Mouse (Mus musculus) limb, embryonic 11.5 days (tissue): ENCODE data around the gene Fgfr2. TPM values are rescaled to one million over a fixed set of nuclear protein-coding genes. Genes with fewer than 3 reads are reported as not detected.

Experiments
- ATAC-seq: fragments of 200-750 bp; cut with Nextera tagmentation; 2 replicates; pipeline ENCODE4 v1.8.0; 2017; ENCODE audit warnings: low read depth; ENCODE audit not compliant: insufficient number of reproducible peaks, low FRiP score, low TSS enrichment
- DNase-seq: peaks from one replicate; pipeline ENCODE4 v3.0.0-alpha.2; 2015; ENCODE audit warnings: low spot score
- H3K27ac ChIP-seq: fragments of 300-500 bp; sonication (generic); replicated peaks from 2 replicates; pipeline ENCODE4 v1.5.1; 2014; ENCODE audit warnings: low read depth, mild to moderate bottlenecking, low read length
- H3K27me3 ChIP-seq: fragments of 300-500 bp; sonication (generic); 2 replicates; pipeline ENCODE4 v1.6.1; 2014; ENCODE audit warnings: mild to moderate bottlenecking, low read length, mixed read lengths; ENCODE audit not compliant: control insufficient read depth, insufficient read depth
- H3K36me3 ChIP-seq: fragments of 300-500 bp; sonication (generic); 2 replicates; pipeline ENCODE4 v1.6.1; 2014; ENCODE audit warnings: mild to moderate bottlenecking, low read length, moderate library complexity, mixed read lengths; ENCODE audit not compliant: control insufficient read depth, insufficient read depth
- H3K4me1 ChIP-seq: fragments of 300-500 bp; sonication (generic); 2 replicates; pipeline ENCODE4 v1.6.1; 2014; ENCODE audit warnings: low read length, mixed read lengths; ENCODE audit not compliant: control insufficient read depth, insufficient read depth
- H3K4me2 ChIP-seq: fragments of 300-500 bp; sonication (generic); 2 replicates; pipeline ENCODE4 v1.6.1; 2014; ENCODE audit warnings: low read depth, mild to moderate bottlenecking, moderate library complexity; ENCODE audit not compliant: severe bottlenecking
- H3K4me3 ChIP-seq: fragments of 300-500 bp; sonication (generic); 2 replicates; pipeline ENCODE4 v1.5.1; 2014; ENCODE audit warnings: low read depth, low read length
- H3K9ac ChIP-seq: fragments of 300-500 bp; sonication (generic); 2 replicates; pipeline ENCODE4 v1.6.1; 2014; ENCODE audit warnings: mild to moderate bottlenecking, low read length
- H3K9me3 ChIP-seq: fragments of 300-500 bp; sonication (generic); 2 replicates; pipeline ENCODE4 v1.6.1; 2016; ENCODE audit warnings: low read length; ENCODE audit not compliant: control insufficient read depth
- WGBS: fragments of 180-500 bp; shearing (Covaris S2); extraction: QIAGEN DNeasy Blood & Tissue Kit; methylation state at CpG from one replicate; pipeline ENCODE4 v1.1.7; 2014; 5-methylcytosine and 5-hydroxymethylcytosine counted together
- polyA plus RNA-seq: library from polyadenylated mRNA; unstranded; fragments of >200 nt; fragmentation: Nextera tagmentation; extraction: Ambion mirVana; gene quantifications from 2 replicates; pipeline ENCODE4 v1.2.1, GENCODE M21; 2014

Fgfr2 gene
- polyA plus RNA-seq, 1 experiment from 2014 or later, result 60.1 TPM

DNA sequence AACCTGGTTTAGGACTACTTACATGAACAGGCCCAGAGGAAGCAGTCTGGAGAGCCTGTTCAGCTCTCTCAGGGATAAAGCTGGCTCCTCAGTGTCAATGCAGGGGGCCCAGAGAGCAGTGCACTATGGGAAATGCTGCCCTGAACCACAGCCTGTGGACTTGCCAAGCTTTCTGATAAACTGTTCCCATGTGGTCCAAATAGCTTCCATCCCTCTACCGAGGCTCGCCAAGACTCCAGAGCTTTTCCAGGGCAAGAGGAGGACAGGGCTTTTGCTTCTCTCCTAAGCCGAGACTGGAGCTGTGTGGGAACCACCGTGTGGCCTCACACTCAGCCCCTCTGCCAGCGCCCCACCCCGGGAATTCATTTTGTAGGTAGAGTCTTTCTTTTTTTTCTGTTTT, 2444.7 kb downstream of the Fgfr2 start:
- H3K9me3 ChIP-seq, result no peaks in the 10 kb centered on the region
- ATAC-seq (no peak), DNase-seq (no peak)
- H3K27me3 ChIP-seq, result no peaks in the 10 kb centered on the region
- 88% methylated on average over 6 of the region's 6 CpGs for WGBS
- H3K9ac ChIP-seq, result no peak overlapping the region
- H3K4me1 ChIP-seq, result 0 out of 2 replicates have a peak, but pooled peaks cover 5% of the 10 kb centered on the region
- no peak overlapping the region for H3K4me2 ChIP-seq
- no peak overlapping the region for H3K27ac ChIP-seq
- H3K4me3 ChIP-seq, result no peak overlapping the region
- H3K36me3 ChIP-seq, result peaks cover 4% of the 10 kb centered on the region; the same call in 1 of the 2 replicates

GRCm38 (mm10) chr7:130677541-130678274, 2445.4 kb downstream of the Fgfr2 start:
- ATAC-seq (no peak), DNase-seq (no peak)
- Histone ChIP-seq H3K4me1 (0 out of 2 replicates have a peak, but pooled peaks cover 5% of the 10 kb centered on the region), H3K4me2 (no peak overlapping the region; the same call in 1 of the 2 replicates), H3K9ac (0 out of 2 replicates have a peak overlapping the region, but pooled peaks have one; percentile 28), H3K27me3 (no peaks in the 10 kb centered on the region), H3K27ac (peak overlapping the region; percentile 48; the same call in 1 of the 2 replicates), H3K9me3 (no peaks in the 10 kb centered on the region), H3K4me3 (no peak overlapping the region), H3K36me3 (peaks cover 4% of the 10 kb centered on the region; the same call in 1 of the 2 replicates)
- WGBS, result 63% methylated on average over 12 of the region's 12 CpGs

DNA sequence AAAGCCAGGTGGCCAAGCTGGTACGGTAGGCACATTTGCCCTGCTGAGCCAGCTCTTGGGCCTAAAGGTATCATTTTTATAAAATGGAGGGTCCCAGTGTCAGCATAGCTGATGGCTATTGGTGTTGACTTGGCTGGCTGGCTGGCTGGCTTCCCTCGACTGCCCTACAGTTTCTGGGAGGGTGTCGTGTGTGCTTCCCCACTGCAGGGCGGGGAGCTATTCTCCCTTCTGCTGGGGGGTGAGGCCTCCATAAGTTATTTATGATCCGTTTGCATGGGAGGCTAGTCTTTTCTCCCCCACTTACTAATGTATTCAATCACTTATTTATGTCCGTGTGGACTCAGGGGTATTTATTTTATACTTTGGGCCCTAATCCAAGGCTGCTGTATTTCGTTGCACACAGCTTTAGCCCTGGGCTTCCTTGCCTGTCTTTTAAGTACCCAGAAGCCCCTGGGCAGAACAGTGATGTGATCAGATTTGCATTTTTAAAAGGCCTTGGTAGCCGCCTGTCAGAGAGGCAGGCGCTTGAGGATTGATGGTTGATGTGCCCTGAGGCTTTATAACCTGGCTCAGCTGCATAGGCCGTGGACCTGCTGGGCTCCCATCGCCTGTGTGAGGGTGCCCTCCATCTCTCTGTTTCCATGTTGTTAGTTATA, 2446.1 kb downstream of the Fgfr2 start:
- Histone ChIP-seq H3K36me3 (peaks cover 4% of the 10 kb centered on the region; the same call in 1 of the 2 replicates), H3K4me2 (no peak overlapping the region), H3K9me3 (no peaks in the 10 kb centered on the region), H3K9ac (0 out of 2 replicates have a peak overlapping the region, but pooled peaks have one; percentile 28), H3K4me1 (0 out of 2 replicates have a peak, but pooled peaks cover 5% of the 10 kb centered on the region), H3K27me3 (no peaks in the 10 kb centered on the region), H3K27ac (peak overlapping the region; percentile 48; the same call in 1 of the 2 replicates), H3K4me3 (no peak overlapping the region)
- 57% methylated on average over 11 of the region's 11 CpGs for WGBS
- DNase-seq (no peak), ATAC-seq (no peak)

DNA sequence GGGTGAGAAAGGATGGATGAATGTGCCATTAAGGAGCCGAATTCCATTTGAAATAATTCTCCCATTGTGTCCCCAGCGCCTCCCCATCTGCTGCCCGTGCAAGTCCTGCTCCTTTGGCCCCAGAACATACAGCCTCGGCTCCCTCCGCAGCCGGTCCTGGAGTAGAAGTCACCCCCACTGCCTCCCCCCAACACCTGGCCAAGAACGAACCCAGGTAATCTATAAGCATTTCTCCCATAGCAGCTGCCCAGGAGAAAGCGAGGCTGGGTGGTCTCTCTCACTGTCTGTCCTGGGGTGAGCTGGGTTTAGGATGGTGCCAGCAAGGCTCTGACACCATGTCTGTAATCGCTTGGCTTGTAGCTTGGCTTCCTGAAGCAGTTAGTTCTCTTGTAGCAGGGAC, 2448.6 kb downstream of the Fgfr2 start:
- H3K4me2 ChIP-seq, result no peak overlapping the region
- WGBS, result 89% methylated on average over 9 of the region's 9 CpGs
- peaks cover 4% of the 10 kb centered on the region; the same call in 1 of the 2 replicates for H3K36me3 ChIP-seq
- H3K4me3 ChIP-seq, result no peak overlapping the region
- H3K27ac ChIP-seq, result no peak overlapping the region; the same call in 1 of the 2 replicates
- no peaks in the 10 kb centered on the region for H3K9me3 ChIP-seq
- peaks cover 16% of the 10 kb centered on the region for H3K4me1 ChIP-seq
- DNase-seq (no peak), ATAC-seq (no peak)
- no peak overlapping the region for H3K9ac ChIP-seq
- H3K27me3 ChIP-seq, result no peaks in the 10 kb centered on the region

DNA sequence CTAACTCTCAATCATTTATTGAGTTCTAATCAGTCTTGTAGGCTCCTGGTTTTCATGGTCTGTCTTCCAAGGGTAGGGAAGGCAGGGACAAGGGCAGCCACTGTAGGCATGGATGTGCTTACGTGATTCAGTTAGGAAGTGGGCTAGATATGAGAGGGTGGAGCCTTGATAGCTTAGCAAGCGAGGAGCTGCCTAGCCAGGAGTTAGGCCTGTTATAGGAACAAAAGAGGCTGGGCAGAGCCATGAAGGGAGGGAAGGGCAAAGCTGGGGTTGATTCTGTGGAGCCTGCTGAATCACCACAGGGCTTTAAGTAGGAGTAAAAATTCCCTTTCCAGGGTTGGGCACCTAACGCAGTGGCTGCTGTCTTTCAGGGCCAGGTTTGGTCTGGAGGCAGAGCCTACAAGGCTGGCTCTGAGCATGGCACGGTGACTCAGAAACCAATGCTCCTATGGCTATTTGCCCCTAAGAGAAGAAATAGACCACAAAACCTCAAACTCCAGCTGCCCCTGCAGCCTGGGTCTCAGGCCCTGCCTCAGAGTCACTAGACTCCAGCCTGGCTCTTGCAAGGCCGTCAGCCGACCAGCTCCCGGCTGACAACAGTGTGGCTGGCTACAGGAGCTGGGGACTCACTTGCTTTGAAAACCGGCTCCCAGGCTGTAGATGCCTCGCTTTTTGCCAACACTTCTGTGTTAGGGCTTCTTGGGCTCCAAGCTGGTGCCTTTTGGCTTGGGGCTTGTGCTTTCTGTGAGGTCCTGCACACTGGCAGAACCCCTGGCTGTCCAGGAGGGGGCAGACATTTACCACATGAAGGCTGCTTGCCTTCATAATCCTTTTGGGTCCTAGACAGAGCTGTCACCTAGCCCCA, 2449.7 kb downstream of the Fgfr2 start:
- no peak; the same call in 1 of the 2 replicates for ATAC-seq
- H3K4me1 ChIP-seq, result peaks cover 21% of the 10 kb centered on the region
- WGBS, result 67% methylated on average over 9 of the region's 9 CpGs
- DNase-seq, result peak; percentile 66
- H3K9ac ChIP-seq, result no peak overlapping the region; the same call in 1 of the 2 replicates
- no peak overlapping the region for H3K4me2 ChIP-seq
- H3K9me3 ChIP-seq, result no peaks in the 10 kb centered on the region
- H3K27me3 ChIP-seq, result no peaks in the 10 kb centered on the region
- H3K36me3 ChIP-seq, result peaks cover 4% of the 10 kb centered on the region; the same call in 1 of the 2 replicates
- H3K27ac ChIP-seq, result no peak overlapping the region
- no peak overlapping the region for H3K4me3 ChIP-seq

DNA sequence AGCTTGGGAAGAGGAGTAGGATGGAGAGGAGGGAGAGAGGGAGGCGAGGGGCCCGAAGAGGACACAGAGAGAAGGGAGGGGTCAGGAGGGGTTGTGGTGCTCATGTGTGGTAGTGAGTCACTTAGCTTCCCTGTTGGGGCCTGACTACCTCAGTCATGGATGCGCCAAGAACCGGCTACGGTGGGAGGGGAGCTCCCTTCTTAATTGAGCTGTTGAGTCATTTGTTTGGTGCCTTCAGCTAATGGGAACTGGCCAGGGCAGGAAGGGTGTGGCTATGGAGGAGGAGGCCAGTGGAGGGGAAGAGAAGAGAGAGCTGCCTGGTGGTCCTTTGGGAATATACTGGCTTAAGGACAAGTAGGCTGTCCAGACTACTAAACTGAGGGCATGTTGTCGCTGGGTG, 2451.8 kb downstream of the Fgfr2 start:
- ATAC-seq, result no peak; the same call in 1 of the 2 replicates
- H3K27ac ChIP-seq, result no peak overlapping the region
- H3K36me3 ChIP-seq, result peaks cover 4% of the 10 kb centered on the region; the same call in 1 of the 2 replicates
- H3K4me3 ChIP-seq, result no peak overlapping the region
- no peaks in the 10 kb centered on the region for H3K27me3 ChIP-seq
- no peak for DNase-seq
- H3K4me1 ChIP-seq, result peaks cover 16% of the 10 kb centered on the region
- WGBS, result 57% methylated on average over 6 of the region's 6 CpGs
- no peak overlapping the region for H3K9ac ChIP-seq
- no peak overlapping the region for H3K4me2 ChIP-seq
- no peaks in the 10 kb centered on the region for H3K9me3 ChIP-seq

- H3K36me3 ChIP-seq, result peaks cover 3% of the 10 kb centered on the region; the same call in 1 of the 2 replicates
- H3K4me3 ChIP-seq, result no peak overlapping the region
- no peak overlapping the region for H3K9ac ChIP-seq
- H3K27ac ChIP-seq, result no peak overlapping the region
- 55% methylated on average over 4 of the region's 4 CpGs for WGBS
- no peaks in the 10 kb centered on the region for H3K27me3 ChIP-seq
- peaks cover 16% of the 10 kb centered on the region for H3K4me1 ChIP-seq
- DNase-seq (no peak), ATAC-seq (no peak)
- no peaks in the 10 kb centered on the region for H3K9me3 ChIP-seq
- H3K4me2 ChIP-seq, result no peak overlapping the region
Measured at GRCm38 (mm10) chr7:130670358-130670757, 2452.8 kb downstream of the Fgfr2 start.
